14 mouse cellular contexts compared by ENCODE assay signal in the genomic region with DNA sequence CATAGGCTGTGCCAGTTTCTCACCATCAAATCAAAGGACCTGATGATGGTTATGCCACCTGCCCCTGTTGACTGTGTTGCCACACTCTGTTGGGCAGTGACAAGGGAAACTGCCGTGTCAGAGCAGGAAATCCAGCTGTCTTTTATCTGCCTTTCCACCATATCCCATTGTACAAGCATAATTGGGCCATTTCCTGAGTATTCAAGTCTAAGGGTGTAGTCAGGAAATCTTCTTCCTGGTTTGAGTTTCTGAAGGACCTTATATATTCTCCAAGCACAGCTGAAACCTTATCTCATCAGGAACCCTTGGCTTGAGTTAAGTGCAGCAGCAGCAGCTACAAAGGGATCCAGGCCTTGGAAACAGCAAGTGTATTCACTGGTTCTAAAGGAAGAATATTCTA.
DNase-seq lines count a peak whose midpoint lies in the region; ATAC-seq and TF ChIP-seq lines count a peak whose summit lies in the region.
"Had no signal": no experiment of that assay in that cellular context is flagged by ENCODE, and none has a peak within 500 bp of the region (broad histone marks: within the 10 kb centered on the region; RNA-seq: fewer than 3 reads in every experiment).

No protein-coding gene starts in this region.

- H3K9me3 ChIP-seq in heart, embryonic 12.5 days (replicated peaks): no peaks in the 10 kb centered on the region
- H3K9me3 ChIP-seq in lung, postnatal 0 days (ENCODE audit: low read length): no peaks in the 10 kb centered on the region
- H3K9me3 ChIP-seq: forebrain, embryonic 13.5 days had no signal

- peak; percentile 67 for ATAC-seq in heart, embryonic 12.5 days (ENCODE audit: insufficient number of reproducible peaks, low FRiP score)
- ATAC-seq in lung, postnatal 0 days: peak; percentile 87
- ATAC-seq: forebrain, embryonic 13.5 days; hindbrain, postnatal 0 days had no signal

- 35% methylated on average over 1 of the region's 1 CpGs for WGBS in heart, embryonic 12.5 days
- 47% methylated on average over 1 of the region's 1 CpGs for WGBS in lung, postnatal 0 days

- no peaks in the 10 kb centered on the region for H3K27me3 ChIP-seq in heart, embryonic 12.5 days (replicated peaks)
- no peaks in the 10 kb centered on the region for H3K27me3 ChIP-seq in lung, postnatal 0 days (replicated peaks; ENCODE audit: insufficient read depth, low read length)
- H3K27me3 ChIP-seq: forebrain, embryonic 13.5 days had no signal

- H3K36me3 ChIP-seq in heart, embryonic 12.5 days: peaks cover 4% of the 10 kb centered on the region
- no peaks in the 10 kb centered on the region for H3K36me3 ChIP-seq in lung, postnatal 0 days (ENCODE audit: insufficient read depth, low read length)

- H3K27ac ChIP-seq in heart, embryonic 12.5 days (ENCODE audit: poor library complexity, severe bottlenecking): no peak overlapping the region
- H3K27ac ChIP-seq in lung, postnatal 0 days (ENCODE audit: low read length): 0 out of 2 replicates have a peak overlapping the region, but pooled peaks have one; percentile 10
- H3K27ac ChIP-seq: forebrain, embryonic 13.5 days; hindbrain, postnatal 0 days; layer of hippocampus, adult 2 months had no signal

- no peak overlapping the region for H3K4me2 ChIP-seq in heart, embryonic 12.5 days
- H3K4me2 ChIP-seq in lung, postnatal 0 days (replicated peaks; ENCODE audit: low read depth, low read length): no peak overlapping the region
- H3K4me2 ChIP-seq: forebrain, embryonic 13.5 days had no signal

- TF ChIP-seq EP300 in lung, postnatal 0 days (IDR thresholded peaks at IDR 0.05): peak; percentile 89

- H3K4me3 ChIP-seq in heart, embryonic 12.5 days: no peak overlapping the region
- no peak overlapping the region for H3K4me3 ChIP-seq in lung, postnatal 0 days (ENCODE audit: low read depth, low read length)
- H3K4me3 ChIP-seq: forebrain, embryonic 13.5 days; layer of hippocampus, adult 2 months had no signal

- no peak for TF ChIP-seq CTCF in lung, postnatal 0 days (IDR thresholded peaks at IDR 0.05)

- peak; percentile 7 for DNase-seq in kidney, adult 11 months
- DNase-seq in kidney, adult 18-20 months: no peak
- peak; percentile 5 for DNase-seq in MEL-GATA-1-ER (ENCODE audit: extremely low read depth, low read depth)
- peak; percentile 61 for DNase-seq in lung, postnatal 0 days (ENCODE audit: low spot score)
- no peak for DNase-seq in thymus, postnatal 14 days
- no peak for DNase-seq in left cerebral cortex, adult 9 months (ENCODE audit: low spot score in 2 of 2)
- DNase-seq in retina, embryonic 14.5 days (ENCODE audit: low spot score): no peak
- DNase-seq: cerebellum, adult 9-10 months; gastrocnemius, postnatal 10 days; right cerebral cortex, postnatal 4 days had no signal

- H3K9ac ChIP-seq in heart, embryonic 12.5 days: no peak overlapping the region
- no peak overlapping the region for H3K9ac ChIP-seq in lung, postnatal 0 days (replicated peaks; ENCODE audit: low read depth)
- H3K9ac ChIP-seq: forebrain, embryonic 13.5 days had no signal

- peaks cover 12% of the 10 kb centered on the region for H3K4me1 ChIP-seq in heart, embryonic 12.5 days (replicated peaks)
- H3K4me1 ChIP-seq in lung, postnatal 0 days (ENCODE audit: insufficient read depth, low read depth, low read length): no peaks in the 10 kb centered on the region
- H3K4me1 ChIP-seq: forebrain, embryonic 13.5 days had no signal

Comparison
In these comparisons a context has a peak if more than half of its experiments do, and no peak if none do; other contexts are left out.
1. DNase-seq: peak in kidney, adult 11 months (single experiment), MEL-GATA-1-ER (single experiment) and lung, postnatal 0 days (single experiment); none in kidney, adult 18-20 months (single experiment), thymus, postnatal 14 days (single experiment), left cerebral cortex, adult 9 months (0 of 2) and retina, embryonic 14.5 days (single experiment).